Mouse (Mus musculus): ENCODE data around the gene Nufip1. TPM values are rescaled to one million over a fixed set of nuclear protein-coding genes. Genes with fewer than 3 reads are reported as not detected.
A peak's percentile ranks its signal among the peaks of the same experiment; 100 is the strongest.

Nufip1 gene
- polyA plus RNA-seq, 1 experiment from 2014 or later = 8.1 TPM

DNA sequence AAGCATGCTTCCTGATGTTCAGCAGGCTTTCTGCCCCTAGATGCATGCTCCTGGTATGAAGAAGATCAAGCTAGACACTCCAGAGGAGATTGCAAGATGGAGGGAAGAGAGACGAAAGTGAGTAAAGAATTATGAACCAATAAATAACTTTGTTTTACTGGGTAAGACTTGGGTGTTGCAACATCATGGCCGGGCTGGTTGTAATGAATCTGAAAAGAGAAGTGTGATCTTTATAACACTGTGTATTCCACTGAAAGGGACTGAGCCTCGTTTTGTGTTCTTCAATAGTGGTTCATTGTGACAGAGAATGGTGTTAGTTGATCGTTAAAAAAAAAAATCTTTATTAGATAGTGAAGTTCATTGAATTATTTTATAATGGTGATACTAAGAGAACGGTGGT is 5.1 kb downstream of the Nufip1 start:
- Histone ChIP-seq H3K36me3 (ENCODE audit: control insufficient read depth, insufficient read depth, low read length) (peaks cover 66% of the 10 kb centered on the region), H3K27me3 (ENCODE audit: control insufficient read depth, insufficient read depth, low read length) (no peaks in the 10 kb centered on the region), H3K4me2 (ENCODE audit: low read length) (no peak overlapping the region), H3K9me3 (ENCODE audit: control insufficient read depth, low read length) (no peaks in the 10 kb centered on the region), H3K27ac (replicated peaks in 1 of 2; ENCODE audit: control insufficient read depth in 1 of 2, insufficient read depth in 1 of 2, low read depth in 2 of 2, low read length in 2 of 2) (no peak overlapping the region), H3K4me1 (ENCODE audit: control insufficient read depth in 2 of 2, insufficient read depth in 2 of 2, low read length in 2 of 2) (peaks cover 0 to 6% of the 10 kb centered on the region in 2 experiments; a peak in 2 of 4 replicates), H3K9ac (ENCODE audit: low read length) (no peak overlapping the region), H3K4me3 (ENCODE audit: control insufficient read depth in 1 of 2, insufficient read depth in 1 of 2, low read depth in 1 of 2, low read length in 2 of 2) (no peak overlapping the region)
- 92% methylated on average over 5 of the region's 5 CpGs for WGBS
- no peak for ATAC-seq (ENCODE audit: insufficient number of reproducible peaks, insufficient read depth, low FRiP score, low read depth)

DNA sequence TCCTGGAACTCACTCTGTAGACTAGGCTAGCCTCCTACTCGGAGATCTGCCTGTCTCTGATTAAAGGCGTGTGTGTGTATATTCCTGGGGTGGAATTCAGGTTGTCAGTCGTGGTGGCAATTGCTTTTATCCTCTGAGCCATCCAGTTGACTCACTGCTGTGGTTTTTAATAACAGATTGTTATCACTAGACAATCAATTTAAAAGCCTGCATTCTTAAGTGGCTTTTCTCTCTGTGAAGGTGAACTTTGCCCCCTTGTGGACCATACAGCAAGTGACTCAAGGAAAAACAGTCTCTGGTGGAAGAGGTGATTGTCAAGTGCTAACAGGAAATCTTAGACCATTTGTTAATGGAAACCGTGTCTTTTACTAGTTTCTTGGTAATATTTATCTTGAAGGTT is 8.3 kb downstream of the Nufip1 start:
- Histone ChIP-seq H3K4me3 (ENCODE audit: control insufficient read depth in 1 of 2, insufficient read depth in 1 of 2, low read depth in 1 of 2, low read length in 2 of 2) (no peak overlapping the region), H3K4me1 (ENCODE audit: control insufficient read depth in 2 of 2, insufficient read depth in 2 of 2, low read length in 2 of 2) (peaks cover 2 to 11% of the 10 kb centered on the region in 2 experiments), H3K27ac (replicated peaks in 1 of 2; ENCODE audit: control insufficient read depth in 1 of 2, insufficient read depth in 1 of 2, low read depth in 2 of 2, low read length in 2 of 2) (no peak overlapping the region), H3K36me3 (ENCODE audit: control insufficient read depth, insufficient read depth, low read length) (peaks cover 87% of the 10 kb centered on the region), H3K4me2 (ENCODE audit: low read length) (no peak overlapping the region), H3K9ac (ENCODE audit: low read length) (no peak overlapping the region), H3K27me3 (ENCODE audit: control insufficient read depth, insufficient read depth, low read length) (no peaks in the 10 kb centered on the region), H3K9me3 (ENCODE audit: control insufficient read depth, low read length) (no peaks in the 10 kb centered on the region)
- ATAC-seq (ENCODE audit: insufficient number of reproducible peaks, insufficient read depth, low FRiP score, low read depth) = no peak
- WGBS = 66% methylated on average over 4 of the region's 4 CpGs

DNA sequence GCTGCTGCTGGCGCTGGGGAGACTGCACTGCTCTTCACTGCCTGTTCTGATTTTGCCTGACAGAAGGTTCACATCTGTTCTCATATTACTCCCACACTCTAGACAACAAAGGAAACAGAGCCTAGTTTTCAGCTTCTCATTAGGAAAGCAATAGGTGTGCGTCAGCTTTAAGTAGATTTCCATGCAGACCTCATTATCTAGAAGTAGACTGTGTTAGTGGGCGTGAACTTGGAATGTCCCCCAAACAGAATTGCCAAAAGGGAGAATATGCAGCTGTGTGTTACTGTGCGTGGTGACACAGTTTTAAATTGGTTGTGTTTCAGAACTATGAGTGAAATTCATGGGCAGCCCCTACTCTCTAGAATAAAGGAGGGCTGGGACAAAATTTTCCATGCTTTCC is 9.8 kb downstream of the Nufip1 start:
- Histone ChIP-seq H3K36me3 (ENCODE audit: control insufficient read depth, insufficient read depth, low read length) (peaks cover 86% of the 10 kb centered on the region), H3K4me2 (ENCODE audit: low read length) (no peak overlapping the region), H3K27ac (replicated peaks in 1 of 2; ENCODE audit: control insufficient read depth in 1 of 2, insufficient read depth in 1 of 2, low read depth in 2 of 2, low read length in 2 of 2) (no peak overlapping the region), H3K4me3 (ENCODE audit: control insufficient read depth in 1 of 2, insufficient read depth in 1 of 2, low read depth in 1 of 2, low read length in 2 of 2) (no peak overlapping the region), H3K9ac (ENCODE audit: low read length) (no peak overlapping the region), H3K4me1 (ENCODE audit: control insufficient read depth in 2 of 2, insufficient read depth in 2 of 2, low read length in 2 of 2) (peaks cover 2 to 16% of the 10 kb centered on the region in 2 experiments), H3K9me3 (ENCODE audit: control insufficient read depth, low read length) (no peaks in the 10 kb centered on the region), H3K27me3 (ENCODE audit: control insufficient read depth, insufficient read depth, low read length) (no peaks in the 10 kb centered on the region)
- WGBS = 82% methylated on average over 4 of the region's 4 CpGs
- ATAC-seq (ENCODE audit: insufficient number of reproducible peaks, insufficient read depth, low FRiP score, low read depth) = no peak

DNA sequence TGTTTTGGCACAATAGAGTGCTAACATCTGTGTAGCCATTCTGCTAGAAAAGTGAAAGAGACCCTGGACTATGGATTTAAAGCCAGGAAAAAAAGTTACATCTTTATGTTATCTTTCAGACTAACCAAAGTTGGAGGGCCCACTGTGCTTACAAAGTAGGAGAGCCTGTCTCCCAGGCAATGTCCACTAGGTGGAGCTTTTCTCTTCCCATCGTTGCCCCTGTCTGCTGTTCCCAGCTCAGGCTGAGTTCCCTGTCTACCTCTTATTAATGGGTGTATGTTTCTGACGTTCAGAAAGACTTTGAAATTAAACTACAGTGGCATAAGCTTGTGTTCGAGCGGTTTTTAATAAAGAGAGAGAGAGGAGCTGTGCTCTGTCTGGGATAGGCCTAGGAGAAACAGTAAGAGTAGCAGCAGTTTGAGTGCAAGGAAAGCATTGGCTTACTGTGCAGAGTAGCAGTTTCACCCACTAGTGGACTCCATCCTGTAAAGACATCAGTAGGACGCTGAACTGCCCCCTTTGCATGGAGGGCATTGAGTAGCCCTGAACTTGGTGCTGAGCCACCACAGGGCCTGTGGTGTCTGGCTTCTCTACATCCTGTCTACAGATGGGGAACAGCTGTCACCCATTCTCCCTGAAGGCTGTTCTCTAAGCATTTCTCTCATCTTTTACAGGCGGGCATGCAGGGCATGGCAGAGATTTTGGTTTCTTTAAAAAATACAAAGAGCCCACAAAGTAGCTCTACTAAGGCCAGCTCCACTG is 11.4 kb downstream of the Nufip1 start:
- Histone ChIP-seq H3K9ac (ENCODE audit: low read length) (0 out of 2 replicates have a peak overlapping the region, but pooled peaks have one; percentile 7), H3K4me1 (ENCODE audit: control insufficient read depth in 2 of 2, insufficient read depth in 2 of 2, low read length in 2 of 2) (peaks cover 2 to 16% of the 10 kb centered on the region in 2 experiments), H3K9me3 (ENCODE audit: control insufficient read depth, low read length) (no peaks in the 10 kb centered on the region), H3K4me2 (ENCODE audit: low read length) (no peak overlapping the region), H3K27ac (replicated peaks in 1 of 2; ENCODE audit: control insufficient read depth in 1 of 2, insufficient read depth in 1 of 2, low read depth in 2 of 2, low read length in 2 of 2) (peak overlapping the region in 1 of 2 experiments; percentile 50; a peak in 1 of 4 replicates), H3K4me3 (ENCODE audit: control insufficient read depth in 1 of 2, insufficient read depth in 1 of 2, low read depth in 1 of 2, low read length in 2 of 2) (no peak overlapping the region), H3K27me3 (ENCODE audit: control insufficient read depth, insufficient read depth, low read length) (no peaks in the 10 kb centered on the region), H3K36me3 (ENCODE audit: control insufficient read depth, insufficient read depth, low read length) (peaks cover 86% of the 10 kb centered on the region)
- no peak for ATAC-seq (ENCODE audit: insufficient number of reproducible peaks, insufficient read depth, low FRiP score, low read depth)
- 55% methylated on average over 6 of the region's 6 CpGs for WGBS

DNA sequence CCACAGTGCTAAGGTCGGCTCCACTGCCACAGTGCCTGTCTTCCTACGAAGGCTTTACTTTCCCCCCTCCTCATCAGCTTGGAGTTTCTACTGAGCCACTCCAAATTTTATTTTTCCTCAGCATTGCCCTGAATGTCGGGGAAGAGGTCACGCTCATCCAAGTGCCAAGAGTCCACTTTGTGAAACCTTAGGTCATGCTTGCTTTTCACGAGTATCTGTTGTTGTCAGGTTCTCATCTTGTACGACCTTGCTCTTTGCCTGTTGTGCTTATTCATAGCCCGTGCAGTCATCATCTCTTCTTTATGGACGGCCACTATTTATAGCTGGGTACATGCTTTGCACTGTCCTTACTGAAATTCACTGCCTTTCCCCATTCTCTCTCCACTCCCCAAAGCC is 12.0 kb downstream of the Nufip1 start:
- 42% methylated on average over 8 of the region's 8 CpGs for WGBS
- no peaks in the 10 kb centered on the region for H3K27me3 ChIP-seq (ENCODE audit: control insufficient read depth, insufficient read depth, low read length)
- ATAC-seq (ENCODE audit: insufficient number of reproducible peaks, insufficient read depth, low FRiP score, low read depth) = no peak
- H3K4me1 ChIP-seq (ENCODE audit: control insufficient read depth in 2 of 2, insufficient read depth in 2 of 2, low read length in 2 of 2) = peaks cover 2 to 16% of the 10 kb centered on the region in 2 experiments
- H3K9me3 ChIP-seq (ENCODE audit: control insufficient read depth, low read length) = no peaks in the 10 kb centered on the region
- no peak overlapping the region for H3K4me3 ChIP-seq (ENCODE audit: control insufficient read depth in 1 of 2, insufficient read depth in 1 of 2, low read depth in 1 of 2, low read length in 2 of 2)
- no peak overlapping the region; the same call in 1 of the 2 replicates for H3K4me2 ChIP-seq (ENCODE audit: low read length)
- H3K36me3 ChIP-seq (ENCODE audit: control insufficient read depth, insufficient read depth, low read length) = peaks cover 86% of the 10 kb centered on the region
- peak overlapping the region in 1 of 2 experiments; percentile 50; a peak in 3 of 4 replicates for H3K27ac ChIP-seq (replicated peaks in 1 of 2; ENCODE audit: control insufficient read depth in 1 of 2, insufficient read depth in 1 of 2, low read depth in 2 of 2, low read length in 2 of 2)
- 0 out of 2 replicates have a peak overlapping the region, but pooled peaks have one; percentile 7 for H3K9ac ChIP-seq (ENCODE audit: low read length)

DNA sequence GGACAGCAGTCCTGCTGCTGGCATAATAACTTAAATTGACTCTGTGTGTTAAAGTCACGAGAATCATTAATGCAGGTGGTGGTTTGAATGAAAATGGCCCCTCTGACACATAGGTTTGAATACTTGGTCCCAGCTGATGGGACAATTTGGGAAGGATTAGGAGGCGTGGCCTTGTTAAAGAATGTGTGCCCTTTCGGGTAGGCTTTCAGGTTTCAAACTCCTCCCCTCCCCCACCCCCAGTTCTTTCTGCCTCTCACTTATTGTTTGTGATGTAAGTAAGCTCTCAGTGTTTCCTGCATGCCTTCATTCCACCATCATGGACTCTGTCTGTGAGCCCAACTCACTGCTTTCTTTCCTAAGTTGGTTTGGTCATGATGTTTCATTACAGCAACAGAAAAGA is 16.6 kb downstream of the Nufip1 start:
- no peak overlapping the region for H3K4me2 ChIP-seq (ENCODE audit: low read length)
- no peaks in the 10 kb centered on the region for H3K9me3 ChIP-seq (ENCODE audit: control insufficient read depth, low read length)
- no peak overlapping the region for H3K9ac ChIP-seq (ENCODE audit: low read length)
- no peak for ATAC-seq (ENCODE audit: insufficient number of reproducible peaks, insufficient read depth, low FRiP score, low read depth)
- H3K27me3 ChIP-seq (ENCODE audit: control insufficient read depth, insufficient read depth, low read length) = no peaks in the 10 kb centered on the region
- no peak overlapping the region for H3K27ac ChIP-seq (replicated peaks in 1 of 2; ENCODE audit: control insufficient read depth in 1 of 2, insufficient read depth in 1 of 2, low read depth in 2 of 2, low read length in 2 of 2)
- peaks cover under 1 to 13% of the 10 kb centered on the region in 2 experiments for H3K4me1 ChIP-seq (ENCODE audit: control insufficient read depth in 2 of 2, insufficient read depth in 2 of 2, low read length in 2 of 2)
- H3K4me3 ChIP-seq (ENCODE audit: control insufficient read depth in 1 of 2, insufficient read depth in 1 of 2, low read depth in 1 of 2, low read length in 2 of 2) = no peak overlapping the region
- WGBS = 93% methylated on average over 3 of the region's 3 CpGs
- H3K36me3 ChIP-seq (ENCODE audit: control insufficient read depth, insufficient read depth, low read length) = peaks cover 92% of the 10 kb centered on the region

DNA sequence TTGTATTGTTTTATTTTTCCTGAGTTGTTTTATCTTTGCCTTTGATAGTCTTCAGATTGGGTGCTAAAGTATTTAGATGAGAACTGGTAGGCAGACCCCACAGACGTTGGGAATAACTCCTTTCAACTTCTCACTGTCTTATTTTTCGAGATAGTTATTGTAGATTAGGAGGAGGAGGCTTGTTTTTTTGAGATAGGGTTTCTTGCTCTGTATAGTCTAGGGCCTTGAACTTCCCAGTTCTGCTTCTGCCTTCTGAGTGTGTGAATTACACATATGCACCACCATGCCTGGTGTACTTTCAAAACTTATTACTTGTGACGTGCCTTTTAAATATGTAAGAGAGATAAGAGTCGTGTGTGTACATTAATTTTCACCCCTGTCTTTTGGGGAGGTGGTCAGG is 17.5 kb downstream of the Nufip1 start:
- ATAC-seq (ENCODE audit: insufficient number of reproducible peaks, insufficient read depth, low FRiP score, low read depth) = no peak
- no peak overlapping the region for H3K9ac ChIP-seq (ENCODE audit: low read length)

More for the DNA sequence above, 17.5 kb downstream of the Nufip1 start:
- Histone ChIP-seq H3K4me3 (ENCODE audit: control insufficient read depth in 1 of 2, insufficient read depth in 1 of 2, low read depth in 1 of 2, low read length in 2 of 2) (no peak overlapping the region), H3K27ac (replicated peaks in 1 of 2; ENCODE audit: control insufficient read depth in 1 of 2, insufficient read depth in 1 of 2, low read depth in 2 of 2, low read length in 2 of 2) (no peak overlapping the region), H3K9me3 (ENCODE audit: control insufficient read depth, low read length) (no peaks in the 10 kb centered on the region), H3K36me3 (ENCODE audit: control insufficient read depth, insufficient read depth, low read length) (peaks cover 93% of the 10 kb centered on the region), H3K4me1 (ENCODE audit: control insufficient read depth in 2 of 2, insufficient read depth in 2 of 2, low read length in 2 of 2) (peaks cover 0 to 5% of the 10 kb centered on the region in 2 experiments; a peak in 1 of 4 replicates), H3K27me3 (ENCODE audit: control insufficient read depth, insufficient read depth, low read length) (no peaks in the 10 kb centered on the region), H3K4me2 (ENCODE audit: low read length) (no peak overlapping the region)
- WGBS = 79% methylated on average over 4 of the region's 4 CpGs

Measured in heart, embryonic 14.5 days (tissue).